Mouse (Mus musculus): ENCODE results near the gene Rbms3. TPM values are rescaled to one million over a fixed set of nuclear protein-coding genes. Genes with fewer than 3 reads are reported as not detected.
A peak's percentile ranks its signal among the peaks of the same experiment; 100 is the strongest.

The Rbms3 gene
- polyA plus RNA-seq, 1 experiment from 2014 or later: 68.6 TPM

DNA sequence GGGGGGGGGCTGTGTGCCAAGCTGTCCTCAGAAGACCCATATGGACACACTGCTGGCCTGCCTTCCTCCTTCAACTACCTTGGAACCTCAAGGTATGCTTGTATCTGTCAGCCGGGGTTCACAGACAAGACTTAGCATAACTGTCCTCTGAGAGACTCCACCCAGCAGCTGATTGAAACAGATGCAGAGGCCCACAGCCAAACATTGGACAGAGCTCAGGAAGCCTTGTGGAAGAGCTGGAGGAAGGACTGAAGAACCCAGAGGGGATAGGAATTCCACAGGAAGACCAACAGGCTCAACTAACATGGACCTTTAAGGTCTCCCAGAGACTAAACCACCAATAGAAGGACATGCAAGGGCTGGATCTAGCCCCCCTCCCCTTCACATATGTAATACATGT is 570.1 kb downstream of the Rbms3 start:
- Histone ChIP-seq H3K4me3 (ENCODE audit: low read depth, low read length) (no peak overlapping the region), H3K4me1 (replicated peaks; ENCODE audit: control insufficient read depth, insufficient read depth, low read length) (no peaks in the 10 kb centered on the region), H3K27me3 (replicated peaks; ENCODE audit: control insufficient read depth, insufficient read depth, low read length) (no peaks in the 10 kb centered on the region), H3K27ac (ENCODE audit: low read depth) (no peak overlapping the region), H3K9ac (ENCODE audit: low read length) (no peak overlapping the region), H3K36me3 (ENCODE audit: control insufficient read depth, insufficient read depth, low read length) (no peaks in the 10 kb centered on the region), H3K9me3 (ENCODE audit: control insufficient read depth, low read length) (no peaks in the 10 kb centered on the region), H3K4me2 (ENCODE audit: low read length) (no peak overlapping the region)
- DNase-seq (ENCODE audit: low spot score) (no peak), ATAC-seq (replicated peaks; ENCODE audit: low FRiP score, low TSS enrichment, low read depth) (no peak)
- 90% methylated on average over 1 of the region's 1 CpGs for WGBS

GRCm38 (mm10) chr9:117059135-117059534 is 570.6 kb downstream of the Rbms3 start:
- Histone ChIP-seq H3K4me1 (replicated peaks; ENCODE audit: control insufficient read depth, insufficient read depth, low read length) (no peaks in the 10 kb centered on the region), H3K36me3 (ENCODE audit: control insufficient read depth, insufficient read depth, low read length) (no peaks in the 10 kb centered on the region), H3K27ac (ENCODE audit: low read depth) (no peak overlapping the region), H3K27me3 (replicated peaks; ENCODE audit: control insufficient read depth, insufficient read depth, low read length) (no peaks in the 10 kb centered on the region), H3K4me3 (ENCODE audit: low read depth, low read length) (no peak overlapping the region), H3K4me2 (ENCODE audit: low read length) (no peak overlapping the region), H3K9me3 (ENCODE audit: control insufficient read depth, low read length) (no peaks in the 10 kb centered on the region), H3K9ac (ENCODE audit: low read length) (no peak overlapping the region)
- 93% methylated on average over 6 of the region's 6 CpGs for WGBS
- DNase-seq (ENCODE audit: low spot score) (no peak), ATAC-seq (replicated peaks; ENCODE audit: low FRiP score, low TSS enrichment, low read depth) (no peak)

DNA sequence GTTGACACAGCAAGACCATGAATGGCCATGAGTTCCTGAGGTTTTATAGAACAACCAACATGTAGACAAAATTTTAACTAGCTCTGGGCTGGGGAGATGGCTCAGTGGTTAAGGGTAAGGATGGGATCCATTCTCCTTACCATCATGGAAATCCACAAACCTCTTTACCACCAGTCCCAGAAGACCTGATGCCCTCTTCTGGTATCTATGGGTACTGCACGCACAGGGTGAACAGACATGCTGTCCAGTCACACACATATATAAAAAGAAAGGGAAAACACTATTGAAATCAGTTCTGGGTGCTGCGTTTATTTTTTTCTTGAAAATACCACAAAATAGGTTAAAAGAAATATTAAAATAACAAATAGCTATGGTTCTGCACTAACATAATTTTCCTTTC is 577.8 kb downstream of the Rbms3 start:
- Histone ChIP-seq H3K36me3 (ENCODE audit: control insufficient read depth, insufficient read depth, low read length) (peaks cover 3% of the 10 kb centered on the region; the same call in 1 of the 2 replicates), H3K9ac (ENCODE audit: low read length) (no peak overlapping the region), H3K4me2 (ENCODE audit: low read length) (no peak overlapping the region), H3K9me3 (ENCODE audit: control insufficient read depth, low read length) (no peaks in the 10 kb centered on the region), H3K4me1 (replicated peaks; ENCODE audit: control insufficient read depth, insufficient read depth, low read length) (no peaks in the 10 kb centered on the region; the same call in 1 of the 2 replicates), H3K27me3 (replicated peaks; ENCODE audit: control insufficient read depth, insufficient read depth, low read length) (no peaks in the 10 kb centered on the region), H3K4me3 (ENCODE audit: low read depth, low read length) (no peak overlapping the region), H3K27ac (ENCODE audit: low read depth) (no peak overlapping the region)
- ATAC-seq (replicated peaks; ENCODE audit: low FRiP score, low TSS enrichment, low read depth) (no peak), DNase-seq (ENCODE audit: low spot score) (no peak)
- 99% methylated on average over 2 of the region's 2 CpGs for WGBS

DNA sequence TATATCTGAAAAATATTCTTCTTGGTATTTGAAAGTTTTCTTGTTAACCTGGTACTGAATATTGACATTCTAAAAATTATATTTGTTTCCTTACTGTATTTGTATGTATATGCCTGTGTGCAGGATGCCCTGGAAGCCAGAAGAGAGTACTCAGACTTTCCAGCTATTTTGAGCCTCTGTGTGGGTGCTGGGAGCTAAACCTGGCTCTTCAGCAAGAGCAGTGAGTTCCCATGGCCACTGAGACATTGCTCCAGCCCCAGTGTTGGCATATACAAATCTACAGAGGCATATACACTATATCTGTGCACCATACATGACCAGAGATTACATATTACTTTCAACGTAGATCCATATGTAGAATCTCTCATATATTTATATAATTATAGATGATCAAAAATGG is 581.1 kb downstream of the Rbms3 start:
- no peaks in the 10 kb centered on the region for H3K9me3 ChIP-seq (ENCODE audit: control insufficient read depth, low read length)
- H3K36me3 ChIP-seq (ENCODE audit: control insufficient read depth, insufficient read depth, low read length): no peaks in the 10 kb centered on the region
- no peak overlapping the region for H3K4me2 ChIP-seq (ENCODE audit: low read length)
- 91% methylated on average over 1 of the region's 1 CpGs for WGBS
- ATAC-seq (replicated peaks; ENCODE audit: low FRiP score, low TSS enrichment, low read depth): no peak
- H3K9ac ChIP-seq (ENCODE audit: low read length): no peak overlapping the region
- H3K4me1 ChIP-seq (replicated peaks; ENCODE audit: control insufficient read depth, insufficient read depth, low read length): no peaks in the 10 kb centered on the region; the same call in 1 of the 2 replicates
- H3K27me3 ChIP-seq (replicated peaks; ENCODE audit: control insufficient read depth, insufficient read depth, low read length): no peaks in the 10 kb centered on the region
- no peak overlapping the region for H3K4me3 ChIP-seq (ENCODE audit: low read depth, low read length)
- DNase-seq (ENCODE audit: low spot score): no peak
- no peak overlapping the region for H3K27ac ChIP-seq (ENCODE audit: low read depth)

GRCm38 (mm10) chr9:117041993-117042366 is 587.7 kb downstream of the Rbms3 start:
- peak; percentile 64 for DNase-seq (ENCODE audit: low spot score)
- WGBS: 15% methylated on average over 2 of the region's 2 CpGs
- Histone ChIP-seq H3K4me1 (replicated peaks; ENCODE audit: control insufficient read depth, insufficient read depth, low read length) (peaks cover 21% of the 10 kb centered on the region), H3K4me3 (ENCODE audit: low read depth, low read length) (no peak overlapping the region), H3K9me3 (ENCODE audit: control insufficient read depth, low read length) (no peaks in the 10 kb centered on the region), H3K9ac (ENCODE audit: low read length) (no peak overlapping the region), H3K27ac (ENCODE audit: low read depth) (peak overlapping the region; percentile 48; the same call in 1 of the 2 replicates), H3K4me2 (ENCODE audit: low read length) (no peak overlapping the region), H3K27me3 (replicated peaks; ENCODE audit: control insufficient read depth, insufficient read depth, low read length) (no peaks in the 10 kb centered on the region), H3K36me3 (ENCODE audit: control insufficient read depth, insufficient read depth, low read length) (no peaks in the 10 kb centered on the region)
- peak; percentile 62 for ATAC-seq (replicated peaks; ENCODE audit: low FRiP score, low TSS enrichment, low read depth)

GRCm38 (mm10) chr9:117041291-117041992 is 588.3 kb downstream of the Rbms3 start:
- ATAC-seq (replicated peaks; ENCODE audit: low FRiP score, low TSS enrichment, low read depth) (peak; percentile 84), DNase-seq (ENCODE audit: low spot score) (no peak)
- no peaks in the 10 kb centered on the region for H3K36me3 ChIP-seq (ENCODE audit: control insufficient read depth, insufficient read depth, low read length)
- H3K4me1 ChIP-seq (replicated peaks; ENCODE audit: control insufficient read depth, insufficient read depth, low read length): peaks cover 21% of the 10 kb centered on the region
- no peak overlapping the region for H3K4me3 ChIP-seq (ENCODE audit: low read depth, low read length)
- peak overlapping the region; percentile 74 for H3K27ac ChIP-seq (ENCODE audit: low read depth)
- no peaks in the 10 kb centered on the region for H3K27me3 ChIP-seq (replicated peaks; ENCODE audit: control insufficient read depth, insufficient read depth, low read length)
- H3K9me3 ChIP-seq (ENCODE audit: control insufficient read depth, low read length): no peaks in the 10 kb centered on the region
- H3K9ac ChIP-seq (ENCODE audit: low read length): no peak overlapping the region
- no peak overlapping the region for H3K4me2 ChIP-seq (ENCODE audit: low read length)

- H3K4me1 ChIP-seq (replicated peaks; ENCODE audit: control insufficient read depth, insufficient read depth, low read length): peaks cover 21% of the 10 kb centered on the region
- ATAC-seq (replicated peaks; ENCODE audit: low FRiP score, low TSS enrichment, low read depth): no peak
- WGBS: 70% methylated on average over 6 of the region's 6 CpGs
- no peaks in the 10 kb centered on the region for H3K36me3 ChIP-seq (ENCODE audit: control insufficient read depth, insufficient read depth, low read length)
- H3K9me3 ChIP-seq (ENCODE audit: control insufficient read depth, low read length): no peaks in the 10 kb centered on the region
- DNase-seq (ENCODE audit: low spot score): no peak
- no peak overlapping the region for H3K4me2 ChIP-seq (ENCODE audit: low read length)
- no peaks in the 10 kb centered on the region for H3K27me3 ChIP-seq (replicated peaks; ENCODE audit: control insufficient read depth, insufficient read depth, low read length)
- H3K27ac ChIP-seq (ENCODE audit: low read depth): no peak overlapping the region
- no peak overlapping the region for H3K4me3 ChIP-seq (ENCODE audit: low read depth, low read length)
- H3K9ac ChIP-seq (ENCODE audit: low read length): no peak overlapping the region
Observed at GRCm38 (mm10) chr9:117039941-117040453, 589.7 kb downstream of the Rbms3 start.

DNA sequence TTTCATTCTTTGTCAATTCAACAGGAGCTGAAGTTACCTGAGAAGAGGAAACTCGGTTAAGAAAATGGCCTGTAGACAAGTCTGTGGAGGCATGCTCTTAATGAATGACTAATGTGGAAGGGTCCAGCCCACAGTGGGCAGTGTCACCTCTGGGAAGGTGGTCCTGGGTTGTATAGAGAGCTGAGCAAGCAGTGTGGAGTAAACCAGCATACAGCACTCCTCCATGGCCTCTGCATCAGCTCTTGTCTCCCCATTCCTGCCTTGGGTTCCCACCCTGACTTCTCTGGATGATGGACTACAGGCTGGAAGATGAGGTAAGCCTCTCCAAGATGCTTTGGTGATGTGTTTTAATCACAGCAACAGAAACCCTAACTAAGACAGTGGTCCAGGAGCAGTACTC is 597.0 kb downstream of the Rbms3 start:
- ATAC-seq (replicated peaks; ENCODE audit: low FRiP score, low TSS enrichment, low read depth): no peak
- no peak for DNase-seq (ENCODE audit: low spot score)
- Histone ChIP-seq H3K9ac (ENCODE audit: low read length) (no peak overlapping the region), H3K27ac (ENCODE audit: low read depth) (no peak overlapping the region), H3K4me2 (ENCODE audit: low read length) (no peak overlapping the region), H3K27me3 (replicated peaks; ENCODE audit: control insufficient read depth, insufficient read depth, low read length) (no peaks in the 10 kb centered on the region), H3K9me3 (ENCODE audit: control insufficient read depth, low read length) (no peaks in the 10 kb centered on the region), H3K36me3 (ENCODE audit: control insufficient read depth, insufficient read depth, low read length) (no peaks in the 10 kb centered on the region), H3K4me3 (ENCODE audit: low read depth, low read length) (no peak overlapping the region), H3K4me1 (replicated peaks; ENCODE audit: control insufficient read depth, insufficient read depth, low read length) (peaks cover 21% of the 10 kb centered on the region)
- 82% methylated on average over 1 of the region's 1 CpGs for WGBS

DNA sequence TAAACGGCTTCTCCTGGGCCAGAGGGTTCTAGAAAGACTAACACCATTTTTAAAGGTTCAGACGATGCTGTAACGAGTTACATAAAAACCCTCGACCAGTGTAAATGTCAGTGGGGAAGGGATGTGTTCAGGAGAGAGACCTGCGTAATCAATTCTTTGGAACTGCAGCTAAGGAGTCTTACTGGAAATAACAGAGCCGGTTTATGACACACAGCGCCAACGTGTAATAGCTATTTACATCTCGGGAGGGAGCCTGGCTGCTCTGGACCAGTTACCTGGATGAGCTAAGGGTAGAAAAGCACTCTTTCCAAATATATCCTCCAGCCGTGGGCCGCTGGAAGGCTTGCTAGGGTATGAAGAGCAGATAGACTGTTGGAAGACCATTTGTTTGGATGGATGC is 598.5 kb downstream of the Rbms3 start:
- WGBS: 39% methylated on average over 11 of the region's 11 CpGs
- Histone ChIP-seq H3K4me2 (ENCODE audit: low read length) (no peak overlapping the region), H3K27ac (ENCODE audit: low read depth) (peak overlapping the region; percentile 52), H3K4me1 (replicated peaks; ENCODE audit: control insufficient read depth, insufficient read depth, low read length) (peaks cover 21% of the 10 kb centered on the region), H3K9me3 (ENCODE audit: control insufficient read depth, low read length) (no peaks in the 10 kb centered on the region), H3K27me3 (replicated peaks; ENCODE audit: control insufficient read depth, insufficient read depth, low read length) (no peaks in the 10 kb centered on the region), H3K4me3 (ENCODE audit: low read depth, low read length) (no peak overlapping the region), H3K36me3 (ENCODE audit: control insufficient read depth, insufficient read depth, low read length) (no peaks in the 10 kb centered on the region), H3K9ac (ENCODE audit: low read length) (no peak overlapping the region)
- DNase-seq (ENCODE audit: low spot score) (no peak), ATAC-seq (replicated peaks; ENCODE audit: low FRiP score, low TSS enrichment, low read depth) (no peak)

Measured in intestine, embryonic 14.5 days (tissue).